Mouse (Mus musculus) C2C12 (cell line): Measurements from ENCODE around the gene Rgs6.

ENCODE experiments used
- CEBPB ChIP-seq: IDR thresholded peaks from one replicate; pipeline ENCODE4 v1.6.1; 2011; ENCODE audit warnings: low read depth, mild to moderate bottlenecking, control low read depth, moderate library complexity
- CTCF ChIP-seq: IDR thresholded peaks from one replicate; pipeline ENCODE4 v1.5.1; 2011; ENCODE audit not compliant: control insufficient read depth, insufficient read depth, insufficient read length
- FOSL1 ChIP-seq: IDR thresholded peaks from one replicate; pipeline ENCODE4 v1.8.0; 2011; ENCODE audit warnings: mild to moderate bottlenecking, low read length; ENCODE audit not compliant: poor library complexity, insufficient read depth, severe bottlenecking
- MAX ChIP-seq: IDR thresholded peaks from one replicate; pipeline ENCODE4 v1.6.1; 2011; ENCODE audit warnings: mild to moderate bottlenecking, control low read depth
- MYOD1 ChIP-seq: IDR thresholded peaks from one replicate; pipeline ENCODE4 v1.6.1; 2011; ENCODE audit warnings: low read depth; ENCODE audit not compliant: control insufficient read depth, insufficient read length
- MYOG ChIP-seq: IDR thresholded peaks from one replicate; pipeline ENCODE4 v1.6.1; 2011; ENCODE audit not compliant: control insufficient read depth, insufficient read length; ENCODE audit errors: extremely low read depth
- USF1 ChIP-seq: IDR thresholded peaks from one replicate; pipeline ENCODE4 v1.6.1; 2011; ENCODE audit warnings: low read depth, mild to moderate bottlenecking, control low read depth, moderate library complexity

GRCm38 (mm10) chr12:82819991-82820390 lies 231.9 kb downstream of the Rgs6 start:
- TF ChIP-seq CEBPB: no peak
- TF ChIP-seq CTCF: no peak
- no peak for TF ChIP-seq MAX
- no peak for TF ChIP-seq USF1
- no peak for TF ChIP-seq MYOD1
- no peak for TF ChIP-seq FOSL1
- TF ChIP-seq MYOG: no peak
